Mouse (Mus musculus): ENCODE results near the gene Cntnap4.
"Not testable (repeated sequence)": the region's sequence is repeated elsewhere in the genome, so short reads cannot be mapped to it uniquely, and the experiment has no call there.

Cntnap4 gene

DNA sequence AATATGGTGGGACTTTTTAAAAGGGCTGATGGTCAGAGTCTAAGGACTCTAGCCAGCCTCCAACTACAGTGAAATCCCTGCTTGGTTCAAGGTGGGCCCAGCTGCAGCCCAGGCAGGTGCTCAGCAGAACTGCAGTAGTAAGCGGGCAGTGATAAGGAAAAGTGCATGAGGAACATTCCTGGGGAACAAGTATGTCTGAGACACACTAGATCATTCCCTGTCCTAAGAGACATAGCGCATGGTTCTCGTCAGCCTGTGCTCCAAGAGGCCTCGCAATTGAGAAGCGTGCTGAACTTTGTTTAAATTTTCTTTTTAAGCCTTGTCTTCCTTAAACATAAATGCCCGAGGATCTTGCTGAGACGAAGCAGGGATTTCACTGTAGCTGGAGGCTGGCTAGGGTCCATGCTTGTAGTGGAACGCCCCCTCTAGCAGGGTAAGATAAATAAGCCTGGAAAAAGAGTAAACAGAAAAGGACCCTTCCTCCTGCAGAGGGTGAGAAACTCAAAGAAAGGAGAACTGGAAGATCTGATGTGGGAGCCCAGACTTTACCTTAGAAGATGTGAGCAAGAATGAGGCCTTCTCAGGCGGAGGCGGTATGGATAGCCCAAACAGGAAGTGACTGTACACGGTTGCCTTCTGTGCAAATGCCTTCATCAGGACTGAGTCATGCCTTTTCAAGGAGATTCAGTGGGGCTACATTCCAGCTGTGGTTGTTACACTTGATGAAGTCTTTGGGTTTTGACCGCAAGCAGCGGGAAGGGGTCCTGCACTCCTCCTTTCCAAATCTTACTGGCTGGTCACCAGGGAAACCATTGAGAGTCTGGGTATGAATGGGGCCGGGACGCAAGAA, 161.0 kb downstream of the Cntnap4 start:
- DNase-seq (ENCODE audit: low spot score in 2 of 2) = no peak

DNA sequence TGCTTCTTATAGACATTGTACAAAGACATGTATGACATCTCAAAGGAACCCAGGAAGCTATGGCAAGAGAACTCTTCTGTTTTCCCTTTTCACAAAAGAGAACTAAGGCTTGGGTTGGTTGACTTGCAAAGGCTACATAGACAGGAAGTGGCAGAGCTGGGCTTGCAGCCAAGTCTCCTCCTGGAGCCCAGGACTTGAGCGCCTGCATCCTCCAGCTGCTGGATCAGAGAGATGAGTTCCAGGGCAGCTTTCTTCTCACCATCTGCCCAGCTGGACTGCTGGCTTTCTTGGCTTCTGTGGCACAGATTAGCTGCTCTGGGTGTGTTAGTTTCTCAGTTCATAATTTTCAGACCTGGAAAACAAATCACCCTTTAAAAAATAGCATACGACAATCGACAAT, 165.7 kb downstream of the Cntnap4 start:
- DNase-seq (ENCODE audit: low spot score in 2 of 2) = no peak

DNA sequence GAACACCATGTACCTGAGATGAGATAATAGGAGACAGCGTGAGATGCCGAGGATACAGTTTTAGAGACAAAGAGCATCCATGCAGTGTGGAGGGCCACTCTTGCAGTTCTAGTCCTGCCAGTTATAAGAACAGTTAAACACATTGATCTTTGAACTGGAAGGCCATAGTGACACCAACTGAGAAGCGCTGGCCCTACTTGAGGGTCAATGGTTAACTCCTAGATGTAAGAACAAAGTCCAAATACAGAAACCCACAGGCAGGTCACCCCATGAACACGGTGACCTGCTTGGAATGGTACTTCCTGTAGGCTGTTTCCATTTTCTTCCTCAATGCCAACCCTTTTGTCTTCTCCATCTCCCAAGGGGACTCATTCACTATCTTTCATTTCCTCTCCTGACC, 173.5 kb downstream of the Cntnap4 start:
- DNase-seq (ENCODE audit: low spot score in 2 of 2) = no peak

DNA sequence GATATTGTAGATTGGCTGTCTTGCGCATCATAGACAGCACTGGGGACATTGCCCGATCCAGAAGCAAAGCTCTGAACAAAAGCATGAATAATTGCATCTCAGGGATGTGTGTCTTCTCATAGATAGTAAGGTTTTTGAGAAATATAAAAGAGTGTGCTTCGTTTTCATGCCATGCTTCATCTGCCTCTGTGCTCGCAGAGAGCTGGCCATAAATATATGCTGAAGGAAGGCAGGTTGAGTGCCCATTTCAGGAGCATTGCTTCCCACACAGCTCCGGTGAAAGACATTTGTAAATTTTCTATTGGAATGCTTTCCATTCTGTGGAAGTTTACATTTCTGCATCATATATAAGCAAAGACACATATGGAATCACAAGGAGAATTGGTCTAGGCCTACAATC, 177.5 kb downstream of the Cntnap4 start:
- DNase-seq (ENCODE audit: low spot score in 2 of 2) = no peak

DNA sequence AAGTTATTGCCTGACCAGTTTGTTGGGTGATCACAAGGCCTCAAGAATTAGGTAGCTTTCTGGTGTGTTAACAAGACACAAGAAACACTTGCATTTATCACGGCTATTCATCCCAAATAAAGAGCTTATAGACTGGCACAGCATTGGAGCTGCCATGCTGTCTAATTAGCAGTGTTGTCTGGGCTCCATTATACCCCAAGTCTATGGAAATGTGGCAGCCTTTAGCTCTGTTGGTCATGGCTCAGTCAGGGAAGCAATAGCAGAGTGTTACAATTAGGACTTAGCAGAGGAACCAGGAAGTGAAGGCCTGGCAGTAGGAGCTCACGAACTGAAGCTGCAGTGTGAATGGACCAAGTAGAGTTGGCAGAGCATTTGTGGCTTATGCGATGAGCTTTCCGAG, 185.3 kb downstream of the Cntnap4 start:
- no peak for DNase-seq (ENCODE audit: low spot score in 2 of 2)

GRCm38 (mm10) chr8:112803058-112803457, 233.2 kb downstream of the Cntnap4 start:
- no peak for DNase-seq (ENCODE audit: low spot score in 2 of 2)

GRCm38 (mm10) chr8:112809382-112809781, 239.5 kb downstream of the Cntnap4 start:
- no peak for DNase-seq (ENCODE audit: low spot score in 2 of 2)

- no peak for DNase-seq (ENCODE audit: low spot score in 2 of 2)
Observed at GRCm38 (mm10) chr8:112841057-112841456, 271.2 kb downstream of the Cntnap4 start.

- not testable (repeated sequence) for DNase-seq (ENCODE audit: low spot score in 2 of 2)
Observed at GRCm38 (mm10) chr8:112849541-112849940, 279.7 kb downstream of the Cntnap4 start.

GRCm38 (mm10) chr8:112906458-112907112, 336.7 kb downstream of the Cntnap4 start:
- DNase-seq (ENCODE audit: low spot score in 2 of 2) = no peak

GRCm38 (mm10) chr8:112909527-112909926, 339.7 kb downstream of the Cntnap4 start:
- DNase-seq (ENCODE audit: low spot score in 2 of 2) = no peak

DNA sequence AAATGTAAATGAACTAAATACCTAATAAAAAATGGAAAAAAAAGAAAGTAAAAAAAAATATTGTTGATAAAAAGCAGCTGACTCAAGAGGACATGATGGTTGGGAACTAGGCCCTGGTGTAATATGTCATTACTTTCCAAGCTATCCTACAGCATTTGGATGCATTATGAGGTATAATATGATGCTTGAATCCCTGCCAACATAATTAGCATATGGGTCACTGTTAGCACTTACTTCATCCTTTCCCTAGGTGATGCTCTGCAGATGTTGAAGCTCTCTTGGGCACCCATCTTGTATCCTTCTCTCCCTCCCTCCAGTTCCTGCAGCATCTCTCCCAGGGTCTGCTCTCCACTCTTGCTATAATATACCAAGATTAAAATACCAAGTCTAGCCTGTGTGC, 341.6 kb downstream of the Cntnap4 start:
- DNase-seq (ENCODE audit: low spot score in 2 of 2) = no peak

GRCm38 (mm10) chr8:112922151-112922550, 352.3 kb downstream of the Cntnap4 start:
- DNase-seq (ENCODE audit: low spot score in 2 of 2) = no peak

DNA sequence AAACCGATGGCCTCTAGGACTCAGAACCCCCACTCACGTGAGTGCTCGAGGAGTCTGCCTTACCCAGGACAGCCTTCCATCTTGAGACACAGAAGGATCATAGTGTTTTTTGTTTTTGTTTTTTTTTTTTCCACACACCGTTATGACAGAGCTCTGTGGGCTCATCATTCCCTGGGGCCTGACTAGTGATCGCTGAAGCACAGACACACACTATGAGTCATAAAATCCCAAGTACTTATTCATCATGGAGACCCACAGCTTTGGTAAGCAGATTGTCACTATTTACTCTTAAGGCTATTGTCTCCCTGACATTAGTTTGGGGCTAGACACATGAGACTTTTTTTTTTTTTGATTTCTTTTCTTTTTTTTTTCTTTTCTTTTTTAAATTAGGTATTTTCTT, 352.9 kb downstream of the Cntnap4 start:
- DNase-seq (ENCODE audit: low spot score in 2 of 2) = no peak

Measured in urinary bladder, adult 18-20 months (tissue).